Mouse (Mus musculus) layer of hippocampus, postnatal 36 days (tissue): ENCODE results near the gene Tnfrsf1b. TPM values are rescaled to one million over a fixed set of nuclear protein-coding genes. Genes with fewer than 3 reads are reported as not detected.

Source experiments
- DNase-seq, 2 experiments: peaks; one replicate each; pipeline ENCODE4 v3.0.0; 2022
- total RNA-seq, 2 experiments: library from RNA; stranded (reverse); gene quantifications; 2 replicates each; pipeline ENCODE4 v1.2.3; 2021

The Tnfrsf1b gene
- total RNA-seq, 2 experiments from 2014 or later, result 2.2 to 4.2 TPM

DNA sequence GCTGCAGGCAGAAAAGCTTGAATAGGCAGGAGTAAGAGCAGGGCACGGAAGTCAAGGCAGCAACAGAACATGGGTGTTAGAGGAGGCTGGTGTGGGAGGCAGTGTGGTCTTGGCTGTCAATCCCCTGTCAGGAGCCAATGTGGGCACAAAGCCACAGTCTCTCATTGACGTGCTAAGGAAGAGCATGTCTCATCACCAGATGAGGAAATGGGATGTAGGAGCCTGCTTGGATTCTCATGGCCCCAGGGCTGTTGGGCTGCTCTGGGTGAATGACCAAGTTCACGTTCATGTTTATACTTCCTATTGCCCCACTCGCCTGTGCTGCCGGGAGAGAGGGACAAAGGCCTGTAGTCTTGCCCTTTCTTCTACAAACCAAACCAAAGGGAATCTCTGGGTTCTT, 28.8 kb downstream of the Tnfrsf1b start:
- no peak for DNase-seq

DNA sequence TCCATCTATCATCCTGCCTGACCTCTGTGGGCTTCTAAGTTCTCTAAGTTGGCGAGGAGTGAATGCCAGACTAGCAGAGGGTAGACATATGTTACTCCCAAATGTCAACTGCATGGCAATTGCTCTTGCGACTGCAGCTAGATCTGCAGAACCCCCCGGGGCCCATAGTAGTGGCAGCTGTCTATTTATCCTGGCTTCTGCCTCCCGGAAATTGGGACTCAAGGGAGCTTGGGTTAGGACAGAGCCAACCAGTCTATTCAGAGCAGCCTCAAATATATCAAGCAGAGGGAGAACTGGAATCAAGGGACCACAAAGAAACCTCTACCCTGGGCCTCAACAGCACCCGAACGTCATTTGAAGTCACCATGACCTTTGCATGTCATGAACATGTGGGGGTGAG, 29.6 kb downstream of the Tnfrsf1b start:
- DNase-seq, result no peak

- DNase-seq, result no peak
Measured at GRCm38 (mm10) chr4:145215396-145215795, 31.3 kb downstream of the Tnfrsf1b start.

GRCm38 (mm10) chr4:145214786-145215174, 31.9 kb downstream of the Tnfrsf1b start:
- no peak for DNase-seq

- DNase-seq, result peak; percentile 88 to 92
Measured at GRCm38 (mm10) chr4:145213999-145214785, 32.5 kb downstream of the Tnfrsf1b start.

- DNase-seq, result no peak
Measured at GRCm38 (mm10) chr4:145211076-145211475, 35.6 kb downstream of the Tnfrsf1b start.

- DNase-seq, result no peak
Measured at GRCm38 (mm10) chr4:145210564-145210963, 36.1 kb downstream of the Tnfrsf1b start.

- no peak for DNase-seq
Measured at GRCm38 (mm10) chr4:145209690-145210088, 37.0 kb downstream of the Tnfrsf1b start.

GRCm38 (mm10) chr4:145209076-145209689, 37.5 kb downstream of the Tnfrsf1b start:
- no peak for DNase-seq

- peak in 1 of 2 experiments; percentile 43 for DNase-seq
Measured at GRCm38 (mm10) chr4:145207718-145208371, 38.8 kb downstream of the Tnfrsf1b start.

DNA sequence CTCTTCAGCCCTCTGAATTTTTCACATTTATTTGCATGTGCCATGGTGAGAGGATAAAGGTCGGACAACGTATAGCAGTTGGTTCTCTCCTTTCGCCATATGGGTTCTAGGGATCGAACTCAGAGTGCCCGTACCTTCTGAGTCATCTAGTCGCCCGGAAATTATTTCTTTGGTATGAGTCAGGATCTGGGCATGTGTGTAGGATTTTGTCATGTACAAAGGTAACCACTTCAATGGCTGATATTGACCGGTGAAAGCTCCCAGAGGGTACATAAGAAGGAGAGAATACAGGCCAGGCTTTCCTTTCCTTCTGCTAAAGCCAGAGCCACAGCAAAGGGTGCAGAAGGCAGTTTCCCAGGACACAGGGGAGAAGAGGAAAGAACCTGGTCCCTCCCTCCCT, 41.9 kb downstream of the Tnfrsf1b start:
- no peak for DNase-seq

DNA sequence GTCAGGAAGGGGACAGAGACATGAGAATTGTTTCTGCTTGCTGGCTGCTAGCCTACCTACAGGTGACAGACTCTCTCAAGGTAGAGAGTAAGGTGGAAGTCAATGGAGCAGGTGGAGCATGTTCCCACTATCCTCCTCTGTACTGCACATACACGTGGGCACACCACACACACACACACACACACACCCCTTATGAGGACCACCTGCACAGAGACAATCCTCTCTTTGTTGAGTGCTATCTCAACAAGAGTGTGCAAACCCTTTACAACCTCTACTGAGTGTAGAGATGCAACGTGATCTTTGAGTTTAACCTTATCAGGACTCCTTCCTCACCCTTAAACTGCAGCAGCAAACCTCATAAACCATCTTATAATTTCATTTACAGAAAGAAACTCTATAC, 43.4 kb downstream of the Tnfrsf1b start:
- no peak for DNase-seq

DNA sequence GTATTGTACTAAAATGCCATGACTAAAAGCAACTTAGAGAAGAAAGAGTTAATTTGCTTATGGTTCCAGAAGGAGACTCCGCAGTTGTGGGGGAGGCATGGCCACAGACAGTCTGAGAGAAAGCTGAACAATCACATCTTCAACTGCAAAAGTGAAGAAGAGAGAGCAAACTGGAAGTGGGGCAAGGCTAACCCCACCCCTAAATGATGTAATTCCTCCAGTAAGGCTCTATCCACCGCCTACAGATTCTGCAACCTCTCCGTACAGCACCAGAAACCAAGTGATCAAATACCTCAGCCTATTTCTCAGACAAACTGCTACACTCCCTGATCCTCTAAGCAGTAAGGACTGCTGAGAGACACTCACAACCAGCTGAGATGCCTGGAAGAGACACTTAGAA, 45.2 kb downstream of the Tnfrsf1b start:
- no peak for DNase-seq

DNA sequence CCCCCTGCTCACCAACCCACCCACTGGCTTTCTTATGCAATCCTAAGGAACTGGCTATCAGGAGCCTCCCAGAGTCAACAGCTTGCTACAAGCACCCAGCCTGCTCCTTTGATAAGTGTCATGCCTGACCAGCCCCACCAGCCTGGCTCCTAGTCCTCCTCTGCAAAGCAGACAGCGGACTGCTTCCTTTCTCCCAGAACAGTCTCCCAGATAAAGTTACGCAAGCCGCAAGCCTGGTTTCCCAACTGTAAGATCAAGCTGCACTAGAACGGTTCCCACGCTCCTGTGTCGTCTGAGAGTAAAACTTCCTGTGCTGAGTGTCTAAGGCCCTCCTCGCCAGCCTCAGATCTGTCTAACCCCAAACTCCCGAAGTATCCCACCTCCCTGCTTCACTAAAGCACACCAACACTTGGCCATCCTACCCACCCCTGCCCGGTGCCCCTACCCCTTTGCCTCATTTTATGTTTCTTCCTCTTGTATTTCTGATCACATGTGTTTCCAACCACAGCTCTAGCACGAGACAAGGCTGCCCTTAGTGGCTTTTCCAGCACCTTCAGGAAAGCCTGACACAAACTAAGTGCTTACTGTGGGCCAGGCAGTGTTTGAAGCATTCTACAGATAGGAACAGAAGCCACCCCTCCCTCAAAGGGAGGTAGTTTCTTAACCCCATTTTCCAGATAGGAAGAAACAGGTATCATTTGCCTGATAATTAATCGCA, 46.5 kb downstream of the Tnfrsf1b start:
- DNase-seq, result peak; percentile 49 to 54

GRCm38 (mm10) chr4:145196586-145196985, 50.1 kb downstream of the Tnfrsf1b start:
- no peak for DNase-seq

GRCm38 (mm10) chr4:145195172-145195571, 51.5 kb downstream of the Tnfrsf1b start:
- DNase-seq, result no peak

DNA sequence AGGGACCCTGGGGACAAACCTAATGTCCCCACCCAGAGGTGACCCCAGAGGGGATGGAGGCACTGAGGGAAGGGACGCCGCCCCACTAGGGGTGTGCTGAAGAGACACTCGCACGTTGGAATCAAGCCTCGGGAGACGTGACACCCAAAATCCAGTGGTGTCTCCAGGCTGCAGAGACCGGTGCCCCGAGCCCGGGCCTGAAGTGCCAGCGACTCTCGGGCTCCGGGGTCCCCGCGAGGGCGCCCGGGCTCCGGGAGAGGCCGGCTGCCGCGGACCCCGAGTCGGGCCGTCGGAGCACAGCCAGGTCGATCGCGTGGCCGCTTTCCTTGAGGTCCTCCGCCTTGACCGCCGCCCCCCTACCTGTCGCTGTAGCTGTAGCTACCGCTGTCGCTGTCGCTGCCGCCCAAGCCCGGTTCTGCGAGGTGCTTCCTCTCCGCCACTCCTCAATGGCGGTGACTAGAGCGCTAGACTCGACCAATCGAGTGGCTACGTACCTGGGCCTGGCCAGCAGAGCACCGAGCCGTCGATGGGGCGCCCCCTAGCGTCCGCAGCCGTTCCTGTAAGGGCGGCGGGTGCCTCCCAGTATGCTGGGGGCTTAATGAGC, 52.0 kb downstream of the Tnfrsf1b start, which contains the start of gene Vps13d:
Gene Vps13d (minus strand): TSS at position 447 of the 604 bp plus-strand sequence.
- DNase-seq, result peak; percentile 87

GRCm38 (mm10) chr4:145193991-145194511, 52.6 kb downstream of the Tnfrsf1b start:
- no peak for DNase-seq

DNA sequence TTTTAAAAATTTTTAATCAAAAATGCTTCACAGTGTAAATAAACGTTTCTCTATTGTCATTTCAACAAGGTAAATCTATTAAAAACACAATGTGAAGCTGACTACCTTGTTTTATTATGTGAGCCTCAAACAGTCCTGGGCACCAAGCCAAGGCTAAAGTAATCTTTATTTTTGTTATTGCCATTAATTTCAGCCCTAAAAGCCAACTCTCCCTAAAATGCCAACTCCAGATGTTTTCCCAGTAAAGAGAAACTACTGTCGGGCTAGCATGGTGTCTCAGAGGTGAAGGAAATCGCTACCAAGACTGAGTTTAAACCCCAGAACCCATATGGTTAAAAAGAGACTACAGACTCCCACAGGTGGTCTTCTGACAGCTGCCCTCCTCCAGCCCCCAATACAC, 53.3 kb downstream of the Tnfrsf1b start:
- no peak for DNase-seq

- DNase-seq, result no peak
Measured at GRCm38 (mm10) chr4:145192686-145193085, 54.0 kb downstream of the Tnfrsf1b start.

DNA sequence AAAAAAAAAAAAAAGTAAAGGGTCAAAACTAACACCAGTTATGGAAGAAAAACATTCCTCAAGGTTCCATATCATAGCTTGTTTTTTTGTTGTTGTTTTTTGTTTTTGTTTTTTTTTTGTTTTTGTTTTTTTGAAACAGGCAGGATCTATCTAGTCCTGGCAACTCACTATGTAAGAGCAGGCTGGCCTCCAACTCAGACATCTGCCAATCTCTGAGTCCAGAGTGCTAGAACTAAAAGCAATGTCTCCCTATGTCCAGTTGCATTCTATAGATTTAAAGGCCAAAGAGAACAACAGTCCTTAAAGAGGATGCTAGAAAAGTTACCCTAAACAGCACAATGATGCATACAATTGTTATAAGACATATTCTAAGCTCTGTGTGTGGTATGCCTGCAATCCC, 58.1 kb downstream of the Tnfrsf1b start:
- DNase-seq, result no peak

GRCm38 (mm10) chr4:145187619-145188018, 59.1 kb downstream of the Tnfrsf1b start:
- DNase-seq, result no peak
